Mouse (Mus musculus) MEL (cell line): ENCODE results near the gene Nos1ap. TPM values are rescaled to one million over a fixed set of nuclear protein-coding genes. Genes with fewer than 3 reads are reported as not detected.

ENCODE experiments used
- DNase-seq: peaks from one replicate; pipeline ENCODE4 v3.0.0; 2011; ENCODE audit warnings: low read depth, low spot score
- H3K27ac ChIP-seq: 2 replicates; pipeline ENCODE4 v1.5.1; 2012; ENCODE audit warnings: low read depth, mild to moderate bottlenecking, control low read depth, low read length, moderate library complexity; ENCODE audit not compliant: control insufficient read depth
- H3K27me3 ChIP-seq, 2 experiments: fragments of 150-350 bp in 1 of 2; sonication (generic) in 1 of 2; 2 replicates each; pipeline ENCODE4 v1.6.1; 2012; ENCODE audit warnings: low read length in 2 of 2, mild to moderate bottlenecking in 2 of 2, improper control_type of control experiment in 1 of 2, moderate library complexity in 1 of 2; ENCODE audit not compliant: insufficient read depth in 2 of 2, control insufficient read depth in 1 of 2
- H3K36me3 ChIP-seq, 2 experiments: 2 replicates each; pipeline ENCODE4 v1.6.1; 2012 to 2014; ENCODE audit warnings: low read length in 2 of 2, improper control_type of control experiment in 1 of 2, inconsistent platforms in 1 of 2, mild to moderate bottlenecking in 1 of 2; ENCODE audit not compliant: insufficient read depth in 2 of 2, control insufficient read depth in 1 of 2
- H3K4me1 ChIP-seq, 2 experiments: fragments of 150-350 bp in 1 of 2; sonication (generic) in 1 of 2; 2 replicates each; pipeline ENCODE4 v1.6.1; 2012; ENCODE audit warnings: low read length in 2 of 2, improper control_type of control experiment in 1 of 2, mild to moderate bottlenecking in 1 of 2; ENCODE audit not compliant: insufficient read depth in 2 of 2, control insufficient read depth in 1 of 2
- H3K4me3 ChIP-seq, 2 experiments: fragments of 150-350 bp in 1 of 2; sonication (generic) in 1 of 2; 2 replicates each; pipeline ENCODE4 v1.5.1; 2012; ENCODE audit warnings: low read depth in 2 of 2, low read length in 2 of 2, mild to moderate bottlenecking in 2 of 2, moderate library complexity in 2 of 2, control low read depth in 1 of 2, improper control_type of control experiment in 1 of 2; ENCODE audit not compliant: control insufficient read depth in 1 of 2, insufficient read depth in 1 of 2
- H3K79me2 ChIP-seq: 2 replicates; pipeline ENCODE4 v1.6.1; 2012; ENCODE audit warnings: mild to moderate bottlenecking, low read length, moderate library complexity; ENCODE audit not compliant: control insufficient read depth, poor library complexity, insufficient read depth
- H3K9ac ChIP-seq: 2 replicates; pipeline ENCODE4 v1.6.1; 2012; ENCODE audit warnings: low read depth, mild to moderate bottlenecking, control low read depth, low read length, moderate library complexity; ENCODE audit not compliant: control insufficient read depth, poor library complexity, severe bottlenecking
- H3K9me3 ChIP-seq: fragments of 150-350 bp; sonication (generic); replicated peaks from 2 replicates; pipeline ENCODE4 v1.6.1; 2012; ENCODE audit warnings: mild to moderate bottlenecking, low read length, improper control_type of control experiment, moderate library complexity; ENCODE audit not compliant: insufficient read depth
- CHD1 ChIP-seq: IDR thresholded peaks from 2 replicates; pipeline ENCODE4 v1.6.1; 2012; ENCODE audit warnings: low read depth, mild to moderate bottlenecking, inconsistent platforms, low read length, improper control_type of control experiment
- CHD2 ChIP-seq: IDR thresholded peaks from 2 replicates; pipeline ENCODE4 v1.6.1; 2011; ENCODE audit warnings: low read length, improper control_type of control experiment
- E2F4 ChIP-seq: IDR thresholded peaks from 2 replicates; pipeline ENCODE4 v1.6.1; 2011; ENCODE audit warnings: low read depth, low read length, improper control_type of control experiment, borderline replicate concordance
- ETS1 ChIP-seq: IDR thresholded peaks from 2 replicates; pipeline ENCODE4 v1.6.1; 2012; ENCODE audit warnings: low read depth, mild to moderate bottlenecking, inconsistent platforms, low read length, improper control_type of control experiment, moderate library complexity
- GATA1 ChIP-seq: IDR thresholded peaks from 2 replicates; pipeline ENCODE4 v1.6.1; 2011; ENCODE audit warnings: low read depth, low read length, improper control_type of control experiment
- KAT2A ChIP-seq: conservative IDR thresholded peaks from 2 replicates; pipeline ENCODE4 v1.6.1; 2012; ENCODE audit warnings: low read depth, low read length, improper control_type of control experiment, inconsistent platforms
- MAFK ChIP-seq: IDR thresholded peaks from 2 replicates; pipeline ENCODE4 v1.6.1; 2011; ENCODE audit warnings: low read depth, mild to moderate bottlenecking, low read length, improper control_type of control experiment, borderline replicate concordance
- MAZ ChIP-seq: IDR thresholded peaks from 2 replicates; pipeline ENCODE4 v1.6.1; 2012; ENCODE audit warnings: low read depth, mild to moderate bottlenecking, inconsistent platforms, low read length, improper control_type of control experiment
- MXI1 ChIP-seq: IDR thresholded peaks from 2 replicates; pipeline ENCODE4 v1.6.1; 2011; ENCODE audit warnings: mild to moderate bottlenecking, low read depth, low read length, improper control_type of control experiment
- NELFE ChIP-seq: IDR thresholded peaks from 2 replicates; pipeline ENCODE4 v1.6.1; 2011; ENCODE audit warnings: low read depth, low read length, improper control_type of control experiment
- NRF1 ChIP-seq: IDR thresholded peaks from 2 replicates; pipeline ENCODE4 v1.6.1; 2014; ENCODE audit warnings: low read depth, mild to moderate bottlenecking, inconsistent platforms, low read length, improper control_type of control experiment, moderate library complexity; ENCODE audit not compliant: poor library complexity, insufficient read depth, severe bottlenecking
- POLR2A ChIP-seq, 2 experiments: IDR thresholded peaks; 2 replicates each; pipeline ENCODE4 v1.6.1; 2011 to 2012; ENCODE audit warnings: low read length in 2 of 2, mild to moderate bottlenecking in 2 of 2, control low read depth in 1 of 2, improper control_type of control experiment in 1 of 2, low read depth in 1 of 2, moderate library complexity in 1 of 2; ENCODE audit not compliant: control insufficient read depth in 1 of 2, insufficient read depth in 1 of 2, poor library complexity in 1 of 2
- POLR2AphosphoS5 ChIP-seq: IDR thresholded peaks from 2 replicates; pipeline ENCODE4 v1.6.1; 2012; ENCODE audit warnings: low read depth, borderline replicate concordance, mild to moderate bottlenecking, inconsistent platforms, low read length, moderate library complexity, mixed read lengths
- RCOR1 ChIP-seq: IDR thresholded peaks from 2 replicates; pipeline ENCODE4 v1.6.1; 2012; ENCODE audit warnings: low read depth, mild to moderate bottlenecking, inconsistent platforms, low read length, improper control_type of control experiment
- SIN3A ChIP-seq: IDR thresholded peaks from 2 replicates; pipeline ENCODE4 v1.6.1; 2012; ENCODE audit warnings: low read length, improper control_type of control experiment, inconsistent platforms
- SMC3 ChIP-seq: IDR thresholded peaks from 2 replicates; pipeline ENCODE4 v1.6.1; 2011; ENCODE audit warnings: low read depth, low read length, improper control_type of control experiment
- UBTF ChIP-seq: IDR thresholded peaks from 2 replicates; pipeline ENCODE4 v1.6.1; 2012; ENCODE audit warnings: low read depth, mild to moderate bottlenecking, inconsistent platforms, low read length, improper control_type of control experiment, moderate library complexity, borderline replicate concordance; ENCODE audit not compliant: insufficient read depth
- USF1 ChIP-seq: IDR thresholded peaks from 2 replicates; pipeline ENCODE4 v1.6.1; 2014; ENCODE audit warnings: low read depth, mild to moderate bottlenecking, inconsistent platforms, low read length, improper control_type of control experiment, moderate library complexity
- ZC3H11A ChIP-seq: IDR thresholded peaks from 2 replicates; pipeline ENCODE4 v1.6.1; 2012; ENCODE audit warnings: low read depth, mild to moderate bottlenecking, inconsistent platforms, low read length, improper control_type of control experiment
- polyA plus RNA-seq, 2 experiments: library from polyadenylated mRNA; stranded (reverse) in 1 of 2; unstranded in 1 of 2; fragments of >175 nt in 1 of 2; fragments of >200 nt in 1 of 2; gene quantifications; 2 replicates each; pipeline versions ENCODE4 v1.2.1 to v1.2.4; 2012; ENCODE audit warnings: low replicate concordance in 2 of 2, low read depth in 1 of 2; ENCODE audit not compliant: insufficient read length in 2 of 2, insufficient read depth in 1 of 2, missing spikeins in 1 of 2
- total RNA-seq: library from RNA; depleted of rRNA; stranded (reverse); fragments of 300-350 nt; gene quantifications from 2 replicates; pipeline ENCODE4 v1.2.3, GENCODE M21; 2012

Nos1ap gene
- total and polyA plus RNA-seq, 3 experiments, result 0.62 to 2.4 TPM; not detected in 1

GRCm38 (mm10) chr1:170371191-170371792 lies 218.4 kb downstream of the Nos1ap start:
- Histone ChIP-seq H3K9me3 (no peaks in the 10 kb centered on the region), H3K79me2 (no peaks in the 10 kb centered on the region), H3K27me3 (no peaks in the 10 kb centered on the region), H3K4me1 (no peaks in the 10 kb centered on the region), H3K9ac (no peak overlapping the region), H3K36me3 (no peaks in the 10 kb centered on the region), H3K4me3 (no peak overlapping the region), H3K27ac (no peak overlapping the region)
- no peak for TF ChIP-seq MXI1
- TF ChIP-seq ZC3H11A, result no peak
- TF ChIP-seq ETS1, result no peak
- no peak for TF ChIP-seq USF1
- TF ChIP-seq CHD1, result no peak
- TF ChIP-seq NELFE, result no peak
- no peak for TF ChIP-seq E2F4
- no peak for TF ChIP-seq NRF1
- no peak for TF ChIP-seq RCOR1
- TF ChIP-seq MAZ, result no peak
- TF ChIP-seq POLR2A (IDR thresholded peaks at IDR 0.05; ENCODE audit: control insufficient read depth in 1 of 2, insufficient read depth in 1 of 2, low read depth in 1 of 2, low read length in 2 of 2, poor library complexity in 1 of 2), result no peak
- TF ChIP-seq MAFK, result no peak
- no peak for TF ChIP-seq KAT2A
- TF ChIP-seq SIN3A, result no peak
- no peak for TF ChIP-seq POLR2AphosphoS5
- no peak for TF ChIP-seq UBTF
- TF ChIP-seq GATA1, result no peak
- no peak for TF ChIP-seq CHD2
- DNase-seq, result no peak

GRCm38 (mm10) chr1:170368864-170369263 lies 220.8 kb downstream of the Nos1ap start:
- H3K27ac ChIP-seq, result no peak overlapping the region
- H3K9ac ChIP-seq, result no peak overlapping the region
- H3K4me3 ChIP-seq, result no peak overlapping the region
- no peaks in the 10 kb centered on the region for H3K79me2 ChIP-seq
- no peaks in the 10 kb centered on the region for H3K27me3 ChIP-seq
- no peaks in the 10 kb centered on the region for H3K4me1 ChIP-seq
- H3K9me3 ChIP-seq, result no peaks in the 10 kb centered on the region
- H3K36me3 ChIP-seq, result no peaks in the 10 kb centered on the region
- TF ChIP-seq ZC3H11A, result no peak
- no peak for TF ChIP-seq SMC3
- TF ChIP-seq E2F4, result no peak
- DNase-seq, result no peak
